Mouse (Mus musculus) macrophage (primary cell): ENCODE results near the gene Abhd17a. TPM values are rescaled to one million over a fixed set of nuclear protein-coding genes. Genes with fewer than 3 reads are reported as not detected.
A peak's percentile ranks its signal among the peaks of the same experiment; 100 is the strongest.

Experiments
- H3K27ac ChIP-seq: fragments of 350-480 bp; formaldehyde crosslinking; 2 replicates; pipeline ENCODE4 v1.9.0; 2021
- H3K36me3 ChIP-seq: fragments of 350-480 bp; formaldehyde crosslinking; 2 replicates; pipeline ENCODE4 v1.9.0; 2021; ENCODE audit errors: inconsistent target
- H3K4me3 ChIP-seq: fragments of 350-480 bp; formaldehyde crosslinking; 2 replicates; pipeline ENCODE4 v1.9.0; 2021; ENCODE audit errors: inconsistent target
- H3K79me2 ChIP-seq: fragments of 350-480 bp; formaldehyde crosslinking; 2 replicates; pipeline ENCODE4 v1.9.0; 2021; ENCODE audit errors: inconsistent target
- WGBS: methylation state at CpG from one replicate; pipeline ENCODE4 v1.1.7; 2026; ENCODE audit warnings: inconsistent platforms; ENCODE audit not compliant: missing documents; 5-methylcytosine and 5-hydroxymethylcytosine counted together
- polyA plus RNA-seq: library from polyadenylated mRNA; stranded (reverse); fragments of 250-400 nt; gene quantifications from 3 replicates; pipeline ENCODE4 v1.2.4, GENCODE M21; 2018; ENCODE audit warnings: inconsistent platforms

Abhd17a gene
- polyA plus RNA-seq, 1 experiment from 2014 or later: 11.7 TPM

GRCm38 (mm10) chr10:80602698-80603325 is 12.7 kb upstream of the Abhd17a start, which contains the start of the genes Scamp4 and Adat3:
TSS of gene Scamp4 (plus strand) at chr10:80602872.
TSS of gene Adat3 (plus strand) at chr10:80602880.
- Histone ChIP-seq H3K27ac (peak within 1 kb of the TSS; percentile 85), H3K4me3 (peak within 1 kb of the TSS; percentile 78), H3K79me2 (peaks cover 47% of the 10 kb centered on the region), H3K36me3 (peaks cover 8% of the 10 kb centered on the region)
- WGBS: under 1% methylated on average over 54 of the region's 54 CpGs

- H3K27ac ChIP-seq: no peak overlapping the region
- no peak overlapping the region for H3K4me3 ChIP-seq
- H3K79me2 ChIP-seq: no peaks in the 10 kb centered on the region
- H3K36me3 ChIP-seq: no peaks in the 10 kb centered on the region
- WGBS: 76% methylated on average over 4 of the region's 4 CpGs
These were observed 6.2 kb upstream of the Abhd17a start for GRCm38 (mm10) chr10:80596318-80596717.

GRCm38 (mm10) chr10:80589127-80589878 is 838 bp downstream of the Abhd17a start:
- Histone ChIP-seq H3K4me3 (peak overlapping the region; percentile 85), H3K27ac (peak overlapping the region; percentile 38), H3K36me3 (peaks cover 18% of the 10 kb centered on the region; the same call in 1 of the 2 replicates), H3K79me2 (peaks cover 52% of the 10 kb centered on the region)
- WGBS: 5% methylated on average over 11 of the region's 12 CpGs

GRCm38 (mm10) chr10:80587305-80587657 is 2.9 kb downstream of the Abhd17a start:
- Histone ChIP-seq H3K27ac (0 out of 2 replicates have a peak overlapping the region, but pooled peaks have one; percentile 4), H3K36me3 (peaks cover 24% of the 10 kb centered on the region; the same call in 1 of the 2 replicates)
- 42% methylated on average over 3 of the region's 4 CpGs for WGBS

GRCm38 (mm10) chr10:80586407-80587304 is 3.5 kb downstream of the Abhd17a start:
- 0 out of 2 replicates have a peak overlapping the region, but pooled peaks have one; percentile 4 for H3K27ac ChIP-seq
- 91% methylated on average over 10 of the region's 51 CpGs for WGBS
- peaks cover 24% of the 10 kb centered on the region; the same call in 1 of the 2 replicates for H3K36me3 ChIP-seq
- no peak overlapping the region for H3K4me3 ChIP-seq
- peaks cover 52% of the 10 kb centered on the region for H3K79me2 ChIP-seq

More at GRCm38 (mm10) chr10:80587305-80587657, 2.9 kb downstream of the Abhd17a start:
- H3K79me2 ChIP-seq: peaks cover 52% of the 10 kb centered on the region
- no peak overlapping the region for H3K4me3 ChIP-seq

GRCm38 (mm10) chr10:80585581-80585980 is 4.6 kb downstream of the Abhd17a start:
- Histone ChIP-seq H3K36me3 (peaks cover 24% of the 10 kb centered on the region; the same call in 1 of the 2 replicates), H3K27ac (no peak overlapping the region), H3K79me2 (peaks cover 52% of the 10 kb centered on the region), H3K4me3 (no peak overlapping the region)
- WGBS: 98% methylated on average over 8 of the region's 8 CpGs

- peaks cover 52% of the 10 kb centered on the region for H3K79me2 ChIP-seq
- no peak overlapping the region for H3K27ac ChIP-seq
- peaks cover 24% of the 10 kb centered on the region; the same call in 1 of the 2 replicates for H3K36me3 ChIP-seq
- no peak overlapping the region for H3K4me3 ChIP-seq
- WGBS: 83% methylated on average over 12 of the region's 12 CpGs
These were observed 5.2 kb downstream of the Abhd17a start for GRCm38 (mm10) chr10:80584642-80585552.

GRCm38 (mm10) chr10:80584045-80584488 is 6.1 kb downstream of the Abhd17a start:
- Histone ChIP-seq H3K27ac (no peak overlapping the region), H3K36me3 (peaks cover 24% of the 10 kb centered on the region; the same call in 1 of the 2 replicates), H3K4me3 (no peak overlapping the region), H3K79me2 (peaks cover 44% of the 10 kb centered on the region)
- 84% methylated on average over 12 of the region's 12 CpGs for WGBS

GRCm38 (mm10) chr10:80583047-80583446 is 7.1 kb downstream of the Abhd17a start:
- Histone ChIP-seq H3K36me3 (peaks cover 24% of the 10 kb centered on the region; the same call in 1 of the 2 replicates), H3K79me2 (peaks cover 34% of the 10 kb centered on the region), H3K27ac (no peak overlapping the region), H3K4me3 (no peak overlapping the region)
- WGBS: 86% methylated on average over 5 of the region's 5 CpGs

- 12% methylated on average over 8 of the region's 8 CpGs for WGBS
- peaks cover 2% of the 10 kb centered on the region; the same call in 1 of the 2 replicates for H3K36me3 ChIP-seq
- H3K79me2 ChIP-seq: peaks cover 24% of the 10 kb centered on the region
- no peak overlapping the region for H3K4me3 ChIP-seq
- no peak overlapping the region for H3K27ac ChIP-seq
These were observed 11.2 kb downstream of the Abhd17a start for GRCm38 (mm10) chr10:80578911-80579310.

GRCm38 (mm10) chr10:80578131-80578750 is 11.9 kb downstream of the Abhd17a start:
- H3K4me3 ChIP-seq: peak overlapping the region; percentile 31

GRCm38 (mm10) chr10:80577195-80578130 is 12.7 kb downstream of the Abhd17a start, which contains the start of gene Klf16:
TSS of gene Klf16 (minus strand) at chr10:80577321.
- peak within 1 kb of the TSS; percentile 62 for H3K4me3 ChIP-seq
- H3K79me2 ChIP-seq: peaks cover 38% of the 10 kb centered on the region
- peak within 1 kb of the TSS; percentile 84 for H3K27ac ChIP-seq
- WGBS: under 1% methylated on average over 81 of the region's 97 CpGs
- H3K36me3 ChIP-seq: no peaks in the 10 kb centered on the region

More at GRCm38 (mm10) chr10:80578131-80578750, 11.9 kb downstream of the Abhd17a start:
- peaks cover 31% of the 10 kb centered on the region for H3K79me2 ChIP-seq
- WGBS: 0% methylated on average over 29 of the region's 29 CpGs
- H3K27ac ChIP-seq: peak overlapping the region; percentile 84
- no peaks in the 10 kb centered on the region; the same call in 1 of the 2 replicates for H3K36me3 ChIP-seq
